8 mouse cellular contexts compared by ENCODE assay signal in the genomic region with DNA sequence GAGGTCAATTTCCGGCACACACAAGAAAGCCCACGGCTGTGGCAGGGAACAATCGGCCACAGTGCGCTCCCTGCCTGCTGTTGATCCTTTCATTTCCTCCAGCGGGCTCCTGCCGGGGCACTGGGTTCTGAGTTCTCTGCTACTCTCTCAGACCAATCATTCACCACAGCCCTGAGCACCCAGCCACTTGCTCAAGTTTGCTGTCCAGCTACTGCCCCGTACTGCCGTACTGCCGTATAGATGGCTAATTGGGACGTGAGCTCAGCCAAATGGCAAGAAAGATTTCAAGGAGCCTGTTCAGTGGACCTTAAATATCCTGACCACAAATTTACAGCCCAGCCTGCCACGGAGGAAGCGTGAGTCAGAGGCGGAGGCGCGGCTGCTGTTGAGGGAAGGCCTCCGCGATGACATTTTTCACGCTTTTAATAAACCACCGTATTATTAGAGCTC. TPM values are rescaled to one million over a fixed set of nuclear protein-coding genes. Genes with fewer than 3 reads are reported as not detected.
DNase-seq lines count a peak whose midpoint lies in the region; ATAC-seq and TF ChIP-seq lines count a peak whose summit lies in the region.

No protein-coding gene starts in this region.

- H3K9me3 ChIP-seq in E14TG2a.4 (ENCODE audit: low read length): no peaks in the 10 kb centered on the region
- no peaks in the 10 kb centered on the region for H3K9me3 ChIP-seq in liver, embryonic 12.5 days (replicated peaks)

- TF ChIP-seq EP300 in heart, adult 2 months (IDR thresholded peaks at IDR 0.05; ENCODE audit: insufficient read depth, low read depth, low read length): no peak

- TF ChIP-seq POLR2A in heart, adult 2 months (IDR thresholded peaks at IDR 0.05; ENCODE audit: insufficient read depth, low read depth, low read length): no peak

- H3K27me3 ChIP-seq in E14TG2a.4 (ENCODE audit: insufficient read depth, low read length): peaks cover 75% of the 10 kb centered on the region
- 0 out of 2 replicates have a peak, but pooled peaks cover 2% of the 10 kb centered on the region for H3K27me3 ChIP-seq in heart, adult 2 months (ENCODE audit: control insufficient read depth, insufficient read depth, low read length)
- H3K27me3 ChIP-seq in liver, embryonic 12.5 days (replicated peaks): peaks cover 85% of the 10 kb centered on the region

- no peak overlapping the region for H3K27ac ChIP-seq in heart, adult 2 months
- no peak overlapping the region for H3K27ac ChIP-seq in liver, embryonic 12.5 days

- peak overlapping the region; percentile 31; the same call in 1 of the 2 replicates for H3K4me2 ChIP-seq in liver, embryonic 12.5 days

- H3K36me3 ChIP-seq in E14TG2a.4 (ENCODE audit: insufficient read depth, low read length): no peaks in the 10 kb centered on the region
- no peaks in the 10 kb centered on the region for H3K36me3 ChIP-seq in heart, adult 2 months (ENCODE audit: control insufficient read depth, insufficient read depth, low read length)
- no peaks in the 10 kb centered on the region for H3K36me3 ChIP-seq in liver, embryonic 12.5 days

- intact Hi-C loops in heart, adult 2 months (cut with DNase I): no loop called here

- 7% methylated on average over 19 of the region's 19 CpGs for WGBS in heart, adult 2 months
- 2% methylated on average over 19 of the region's 19 CpGs for WGBS in liver, embryonic 12.5 days (ENCODE audit: insufficient replicate concordance)

- DNase-seq in 3134 (ENCODE audit: extremely low read depth, insufficient read length, low spot score): peak; percentile 74
- peak; percentile 34 to 50 for DNase-seq in cerebellum, postnatal 10 days
- peak; percentile 40 to 52 for DNase-seq in heart, adult 2 months
- DNase-seq in kidney, adult 11 months: peak; percentile 12
- peak; percentile 62 for DNase-seq in neural tube, embryonic 10.5 days (ENCODE audit: extremely low spot score, low spot score)
- no peak for DNase-seq in c-Kit-positive CD71-positive TER-119-positive erythroid progenitor cells, embryonic 14.5 days (ENCODE audit: low spot score)

- no peak for TF ChIP-seq CTCF in E14TG2a.4 (conservative IDR thresholded peaks at IDR 0.05; ENCODE audit: low read length)
- no peak for TF ChIP-seq CTCF in heart, adult 2 months (IDR thresholded peaks at IDR 0.05)

- H3K9ac ChIP-seq in heart, adult 2 months (ENCODE audit: low read depth, low read length): peak overlapping the region; percentile 36; the same call in 1 of the 2 replicates
- no peak overlapping the region for H3K9ac ChIP-seq in liver, embryonic 12.5 days

- H3K4me1 ChIP-seq in E14TG2a.4 (replicated peaks; ENCODE audit: low read depth, low read length): peaks cover 23% of the 10 kb centered on the region
- peaks cover 1% of the 10 kb centered on the region for H3K4me1 ChIP-seq in heart, adult 2 months (ENCODE audit: control insufficient read depth, insufficient read depth, low read length)
- H3K4me1 ChIP-seq in liver, embryonic 12.5 days: peaks cover 3% of the 10 kb centered on the region; the same call in 1 of the 2 replicates

- ATAC-seq in liver, embryonic 12.5 days: no peak

- no peaks in the 10 kb centered on the region for H3K79me2 ChIP-seq in heart, adult 2 months (replicated peaks; ENCODE audit: control insufficient read depth, insufficient read depth, low read length)

- peak overlapping the region; percentile 48 for H3K4me3 ChIP-seq in E14TG2a.4 (replicated peaks; ENCODE audit: low read length)
- peak overlapping the region; percentile 30 for H3K4me3 ChIP-seq in heart, adult 2 months
- H3K4me3 ChIP-seq in liver, embryonic 12.5 days: peak overlapping the region; percentile 10; the same call in 1 of the 2 replicates

RNA-seq across cellular contexts. Expression of gene Tbx4, which starts 39.1 kb away (rescaled TPM):
- total RNA-seq in heart, adult 2 months (2021): not detected
- polyA plus RNA-seq in heart, adult 2 months (2012; rRNA removed): 0.09 and 0.55 TPM in 2 replicates
- polyA plus RNA-seq in liver, embryonic 12.5 days (2016; fragmentation: Nextera tagmentation; extraction: Ambion mirVana): 0.12 and 0.35 TPM in 2 replicates
